Mouse (Mus musculus) C2C12 (cell line): ENCODE measurements around the gene Vps18.

Source experiments
- CTCF ChIP-seq: IDR thresholded peaks from one replicate; pipeline ENCODE4 v1.5.1; 2011; ENCODE audit not compliant: control insufficient read depth, insufficient read depth, insufficient read length
- FOSL1 ChIP-seq: IDR thresholded peaks from one replicate; pipeline ENCODE4 v1.8.0; 2011; ENCODE audit warnings: mild to moderate bottlenecking, low read length; ENCODE audit not compliant: poor library complexity, insufficient read depth, severe bottlenecking
- MAX ChIP-seq: IDR thresholded peaks from one replicate; pipeline ENCODE4 v1.6.1; 2011; ENCODE audit warnings: mild to moderate bottlenecking, control low read depth
- MYOD1 ChIP-seq: IDR thresholded peaks from one replicate; pipeline ENCODE4 v1.6.1; 2011; ENCODE audit warnings: low read depth; ENCODE audit not compliant: control insufficient read depth, insufficient read length
- USF1 ChIP-seq: IDR thresholded peaks from one replicate; pipeline ENCODE4 v1.6.1; 2011; ENCODE audit warnings: low read depth, mild to moderate bottlenecking, control low read depth, moderate library complexity

- TF ChIP-seq CTCF (no peak), MAX (no peak), USF1 (no peak), MYOD1 (no peak), FOSL1 (no peak)
Measured at GRCm38 (mm10) chr2:119270286-119270642, 18.3 kb upstream of the Vps18 start.
